Mouse (Mus musculus) erythroblast, embryonic 14.5 days (primary cell): ENCODE data around the gene Cd200r3.

Experiments
- GATA1 ChIP-seq: IDR thresholded peaks from 2 replicates; pipeline ENCODE4 v1.6.1; 2012; ENCODE audit warnings: low read length, inconsistent platforms, mixed read lengths
- TAL1 ChIP-seq: IDR thresholded peaks from 3 replicates; pipeline ENCODE4 v1.6.1; 2012; ENCODE audit warnings: low read length, inconsistent platforms, mixed read lengths

GRCm38 (mm10) chr16:44984111-44984510, 40.6 kb downstream of the Cd200r3 start:
- TF ChIP-seq TAL1, result no peak
- no peak for TF ChIP-seq GATA1
